Mouse (Mus musculus) c-Kit-positive CD71-positive TER-119-negative erythroid progenitor cells, embryonic 14.5 days (primary cell): Measurements from ENCODE around the gene Atp1b2.

Experiments
- DNase-seq: peaks from one replicate; pipeline ENCODE4 v3.0.0-alpha.2; 2013; ENCODE audit warnings: low read depth

Gene Atp1b2

GRCm38 (mm10) chr11:69606832-69607231 is 1.1 kb upstream of the Atp1b2 start:
- DNase-seq = no peak

GRCm38 (mm10) chr11:69606491-69606795 is 701 bp upstream of the Atp1b2 start:
- no peak for DNase-seq

GRCm38 (mm10) chr11:69604795-69605664 is 712 bp downstream of the Atp1b2 start:
- DNase-seq = no peak

- no peak for DNase-seq
Measured at GRCm38 (mm10) chr11:69604347-69604746, 1.4 kb downstream of the Atp1b2 start.

GRCm38 (mm10) chr11:69603516-69603915 is 2.2 kb downstream of the Atp1b2 start:
- no peak for DNase-seq

- no peak for DNase-seq
Measured at GRCm38 (mm10) chr11:69601768-69602167, 4.0 kb downstream of the Atp1b2 start.

GRCm38 (mm10) chr11:69600098-69600497 is 5.6 kb downstream of the Atp1b2 start:
- no peak for DNase-seq

GRCm38 (mm10) chr11:69599436-69599835 is 6.3 kb downstream of the Atp1b2 start:
- no peak for DNase-seq

GRCm38 (mm10) chr11:69594853-69595252 is 10.9 kb downstream of the Atp1b2 start:
- DNase-seq = no peak

GRCm38 (mm10) chr11:69592799-69593198 is 12.9 kb downstream of the Atp1b2 start:
- DNase-seq = no peak

- no peak for DNase-seq
Measured at GRCm38 (mm10) chr11:69591899-69592637, 13.7 kb downstream of the Atp1b2 start.

GRCm38 (mm10) chr11:69591424-69591823 is 14.3 kb downstream of the Atp1b2 start:
- DNase-seq = no peak

- no peak for DNase-seq
Measured at GRCm38 (mm10) chr11:69590622-69591021, 15.1 kb downstream of the Atp1b2 start.

- no peak for DNase-seq
Measured at GRCm38 (mm10) chr11:69589207-69589834, 16.4 kb downstream of the Atp1b2 start.

GRCm38 (mm10) chr11:69585718-69586325 is 19.9 kb downstream of the Atp1b2 start:
- no peak for DNase-seq

GRCm38 (mm10) chr11:69584937-69585336 is 20.8 kb downstream of the Atp1b2 start:
- no peak for DNase-seq

- no peak for DNase-seq
Measured at GRCm38 (mm10) chr11:69584008-69584407, 21.7 kb downstream of the Atp1b2 start.

- DNase-seq = no peak
Measured at GRCm38 (mm10) chr11:69582230-69582805, 23.4 kb downstream of the Atp1b2 start.

- DNase-seq = no peak
Measured at GRCm38 (mm10) chr11:69581814-69582213, 23.9 kb downstream of the Atp1b2 start.

GRCm38 (mm10) chr11:69581147-69581688 is 24.5 kb downstream of the Atp1b2 start:
- peak; percentile 91 for DNase-seq

GRCm38 (mm10) chr11:69580572-69581146 is 25.1 kb downstream of the Atp1b2 start:
- no peak for DNase-seq
